Mouse (Mus musculus) spleen, adult 2 months (tissue): ENCODE data around the gene Trim80.

ENCODE experiments used
- CTCF ChIP-seq: fragments of 200-500 bp; IDR thresholded peaks from 2 replicates; pipeline ENCODE4 v1.5.1; 2011; ENCODE audit warnings: mild to moderate bottlenecking, inconsistent platforms; ENCODE audit not compliant: insufficient read depth, insufficient read length, insufficient replicate concordance; ENCODE audit errors: extremely low read depth
- POLR2A ChIP-seq: fragments of 200-500 bp; IDR thresholded peaks from 2 replicates; pipeline ENCODE4 v1.6.1; 2011; ENCODE audit warnings: low read depth, low read length, inconsistent platforms

DNA sequence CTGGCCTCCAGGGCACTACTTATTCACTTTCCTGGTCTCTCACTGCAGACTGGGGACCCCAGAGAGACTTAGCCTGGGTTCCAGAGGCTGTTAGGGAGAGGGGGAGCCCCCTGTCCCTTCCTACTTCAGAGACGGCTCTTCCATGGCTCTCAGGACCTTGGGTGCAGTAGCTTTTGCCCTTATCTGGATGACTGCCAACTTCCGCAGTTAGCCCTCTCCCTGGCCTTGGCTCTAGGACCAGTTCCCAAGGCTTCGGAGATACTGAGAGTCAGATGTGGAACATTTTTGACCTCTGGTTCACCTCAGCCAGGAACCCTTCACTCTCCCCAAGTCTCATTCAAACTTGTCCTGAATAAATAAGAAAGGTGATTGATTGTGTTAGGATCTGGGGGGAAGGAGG, 6.6 kb downstream of the Trim80 start:
- TF ChIP-seq CTCF (no peak), POLR2A (no peak)
